ENCODE assay signal across 20 mouse cellular contexts in the genomic region with DNA sequence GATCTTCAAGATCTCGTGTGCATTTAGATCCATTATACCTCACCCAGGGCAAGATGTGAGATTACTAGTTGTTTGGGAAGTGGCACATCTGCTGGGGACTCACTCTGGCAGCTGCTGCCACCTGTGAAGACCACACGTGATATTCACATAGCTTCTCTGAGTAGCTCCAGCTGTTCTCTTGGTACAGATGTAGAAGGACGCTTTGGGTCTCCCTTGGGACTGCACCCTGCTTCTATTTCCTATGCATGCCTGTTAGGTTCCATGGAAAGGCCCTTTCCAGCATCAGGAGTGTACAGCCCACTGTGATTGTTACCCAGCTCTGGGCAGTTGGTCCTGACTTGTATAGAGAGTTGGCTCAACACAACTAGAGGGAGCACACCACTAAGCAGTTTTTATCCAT. TPM values are rescaled to one million over a fixed set of nuclear protein-coding genes. Genes with fewer than 3 reads are reported as not detected.
DNase-seq lines count a peak whose midpoint lies in the region; ATAC-seq lines count a peak whose summit lies in the region.
"Had no signal": no experiment of that assay in that cellular context is flagged by ENCODE, and none has a peak within 500 bp of the region (broad histone marks: within the 10 kb centered on the region; RNA-seq: fewer than 3 reads in every experiment).

No protein-coding gene starts in this region.

- ATAC-seq in megakaryocyte, adult 5-6 weeks (ENCODE audit: poor library complexity, severe bottlenecking), result no peak
- ATAC-seq: forebrain, embryonic 16.5 days had no signal

- H3K36me3 ChIP-seq in splenic B cell, adult 2 months (ENCODE audit: control insufficient read depth, insufficient read depth, low read length, poor library complexity, severe bottlenecking), result no peaks in the 10 kb centered on the region
- H3K36me3 ChIP-seq: embryonic facial prominence, embryonic 13.5 days; forebrain, embryonic 12.5 days; G1E; heart, embryonic 12.5 days; hindbrain, embryonic 15.5 days had no signal

- no peaks in the 10 kb centered on the region for H3K27me3 ChIP-seq in splenic B cell, adult 2 months (ENCODE audit: control insufficient read depth, insufficient read depth, low read length, poor library complexity, severe bottlenecking)
- H3K27me3 ChIP-seq: hindbrain, embryonic 15.5 days had no signal

- peak; percentile 71 for DNase-seq in A20 (ENCODE audit: low read depth, low spot score)
- DNase-seq in splenic B cell, adult 2 months (ENCODE audit: low read depth, low spot score), result peak; percentile 15
- peak; percentile 35 to 41 for DNase-seq in thymus, postnatal 10 days (ENCODE audit: low spot score in 2 of 2)
- peak; percentile 42 for DNase-seq in thymus, postnatal 4 days
- DNase-seq in adrenal gland, adult 18-20 months (ENCODE audit: low spot score in 2 of 2), result no peak
- DNase-seq in spleen, postnatal 10 days (ENCODE audit: low spot score in 2 of 2), result no peak
- DNase-seq: adrenal gland, adult 2 months; adrenal gland, postnatal 25 days; cerebellum, adult 18-20 months; cerebellum, adult 9-11 months; cerebellum, postnatal 36 days; gastrocnemius, postnatal 10 days; heart, postnatal 36 days had no signal

RNA-seq across cellular contexts. Expression of a gene that starts 39.8 kb away (rescaled TPM):
- 100 to 1,000 TPM; 104 to 133 TPM for total RNA-seq in adrenal gland, adult 18-20 months (2021)
- total RNA-seq in megakaryocyte, adult 5-6 weeks (2015), result 16.0 and 17.4 TPM in 2 replicates
- 15.3 and 16.5 TPM in 2 replicates for total RNA-seq in megakaryocyte, adult 5-6 weeks (2017)

Comparison
In these comparisons a context has a peak if more than half of its experiments do, and no peak if none do; other contexts are left out.
1. DNase-seq: peak in A20 (single experiment), splenic B cell, adult 2 months (single experiment), thymus, postnatal 10 days (2 of 2) and thymus, postnatal 4 days (single experiment); none in adrenal gland, adult 18-20 months (0 of 2) and spleen, postnatal 10 days (0 of 2).
2. RNA of a gene that starts 39.8 kb away (total RNA-seq): 104 to 133 TPM in adrenal gland, adult 18-20 months; 15.3 to 17.4 TPM in megakaryocyte, adult 5-6 weeks; every median in the first group is over 4 times any median in the second.